Mouse (Mus musculus) urinary bladder, adult 2 months (tissue): ENCODE results near the gene Kcnh2. TPM values are rescaled to one million over a fixed set of nuclear protein-coding genes. Genes with fewer than 3 reads are reported as not detected.

Experiments
- DNase-seq: peaks from one replicate; pipeline ENCODE4 v3.0.0; 2022; ENCODE audit warnings: low spot score
- polyA plus RNA-seq: library from polyadenylated mRNA; depleted of rRNA; stranded (reverse); fragments of >200 nt; gene quantifications from 2 replicates; pipeline ENCODE4 v1.2.3, GENCODE M21; 2012

The Kcnh2 gene
- polyA plus RNA-seq, 1 experiment: 56.0 TPM

GRCm38 (mm10) chr5:24346313-24346712 is 5.1 kb downstream of the Kcnh2 start:
- DNase-seq: no peak

- no peak for DNase-seq
These were observed 6.8 kb downstream of the Kcnh2 start for GRCm38 (mm10) chr5:24344477-24345051.

DNA sequence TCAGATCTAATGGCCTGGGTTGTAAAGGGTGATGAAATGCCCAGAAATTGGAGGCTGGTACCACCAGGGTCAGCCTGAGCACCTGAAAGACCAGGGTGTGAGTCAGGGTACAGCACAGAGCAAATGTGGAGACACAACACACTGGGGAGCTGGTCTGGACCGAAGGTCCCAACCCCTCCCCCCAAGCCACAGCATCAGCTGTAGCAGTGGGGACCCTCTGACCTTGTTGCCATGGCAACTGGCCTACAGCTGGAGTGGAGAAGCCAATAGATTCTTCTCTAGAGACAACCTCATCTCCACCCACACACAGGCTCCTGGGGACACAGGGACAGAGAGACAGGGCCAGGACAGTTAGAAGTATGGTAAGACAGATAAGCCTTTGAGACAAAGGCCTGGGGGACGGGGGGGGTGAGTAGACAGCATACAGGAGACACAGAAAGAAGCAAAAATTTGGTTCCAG is 7.4 kb downstream of the Kcnh2 start:
- DNase-seq: no peak

DNA sequence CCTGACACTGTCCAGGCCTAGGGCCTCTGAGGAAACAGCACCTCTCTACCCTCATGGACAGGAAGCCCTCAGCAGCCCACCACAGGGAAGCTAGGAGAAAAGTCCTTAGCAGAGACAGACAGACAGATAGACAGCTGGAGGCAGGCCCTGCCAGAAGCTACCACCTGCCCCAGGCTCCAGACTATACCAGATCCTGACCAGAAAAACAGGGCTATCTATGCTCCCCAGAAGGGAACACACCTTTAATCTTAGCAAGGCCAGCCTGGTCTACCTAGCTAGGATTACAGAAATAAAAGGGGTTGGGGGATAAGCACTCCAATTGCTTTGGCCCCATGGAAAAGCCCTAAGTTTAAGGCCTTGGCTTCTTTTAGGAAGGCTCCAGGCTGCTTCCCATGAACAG is 8.0 kb downstream of the Kcnh2 start:
- no peak for DNase-seq

DNA sequence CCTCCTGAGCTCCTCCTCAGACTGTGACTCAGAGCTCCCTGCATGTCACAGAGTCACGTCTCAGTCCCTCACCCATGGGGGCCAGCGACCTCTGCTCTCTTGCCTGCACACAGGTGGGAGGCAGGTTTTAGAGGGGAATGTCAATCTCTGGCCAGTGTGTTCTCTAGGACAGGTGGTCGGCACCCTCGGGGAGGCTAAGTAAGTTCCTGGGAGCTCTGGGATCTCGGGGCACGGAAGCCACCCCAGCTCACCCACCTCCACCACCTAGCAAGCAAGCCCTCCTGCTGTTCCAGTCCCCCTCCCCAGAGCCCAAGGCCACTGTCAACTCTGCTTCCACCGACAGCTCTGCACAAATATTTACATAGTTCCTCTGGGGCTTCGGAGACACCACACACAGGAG is 8.4 kb downstream of the Kcnh2 start:
- DNase-seq: no peak

GRCm38 (mm10) chr5:24342205-24342963 is 9.0 kb downstream of the Kcnh2 start:
- no peak for DNase-seq

GRCm38 (mm10) chr5:24337821-24338220 is 13.6 kb downstream of the Kcnh2 start:
- no peak for DNase-seq

DNA sequence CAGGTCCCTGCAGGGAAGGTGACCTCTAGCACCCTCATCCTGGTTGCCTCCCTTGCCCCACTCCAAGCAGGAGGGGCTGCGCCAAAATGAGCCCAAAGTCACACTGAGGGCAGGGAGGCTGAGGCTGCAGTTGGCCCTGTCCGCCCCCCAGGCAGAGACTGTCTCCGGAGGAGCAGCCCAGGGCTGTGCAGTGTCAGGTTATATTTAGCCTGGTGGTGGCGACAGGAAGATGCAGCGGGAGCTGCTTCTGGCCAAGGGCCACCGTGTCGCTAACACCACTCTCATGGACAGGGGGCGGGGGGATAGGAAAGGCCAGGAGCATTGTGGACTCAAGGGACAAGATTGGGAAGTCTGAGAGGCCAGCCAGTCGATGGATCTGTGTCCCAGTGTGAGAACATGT is 14.0 kb downstream of the Kcnh2 start:
- DNase-seq: no peak

GRCm38 (mm10) chr5:24335888-24336511 is 15.4 kb downstream of the Kcnh2 start:
- no peak for DNase-seq

DNA sequence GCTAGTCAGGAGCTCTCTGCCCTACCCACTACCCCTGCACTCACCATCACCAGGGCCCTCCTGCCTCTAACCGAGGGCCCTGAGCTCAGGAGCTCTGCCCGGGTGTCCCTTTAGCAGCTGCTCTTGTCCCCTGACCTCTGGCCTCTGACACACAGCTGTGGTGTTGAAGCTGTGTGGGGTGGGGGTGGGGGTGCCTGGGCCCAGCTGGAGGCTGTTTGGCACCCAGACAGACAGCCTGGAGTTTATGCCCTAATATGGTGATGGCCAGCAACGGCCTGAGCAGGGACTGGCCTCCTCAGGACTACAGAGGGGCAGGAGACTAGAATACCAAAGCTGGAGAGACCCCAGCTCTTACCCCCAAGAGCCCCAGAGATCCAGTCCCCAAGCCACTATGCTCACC is 16.7 kb downstream of the Kcnh2 start:
- DNase-seq: no peak

- DNase-seq: no peak
These were observed 19.0 kb downstream of the Kcnh2 start for GRCm38 (mm10) chr5:24332401-24332800.

DNA sequence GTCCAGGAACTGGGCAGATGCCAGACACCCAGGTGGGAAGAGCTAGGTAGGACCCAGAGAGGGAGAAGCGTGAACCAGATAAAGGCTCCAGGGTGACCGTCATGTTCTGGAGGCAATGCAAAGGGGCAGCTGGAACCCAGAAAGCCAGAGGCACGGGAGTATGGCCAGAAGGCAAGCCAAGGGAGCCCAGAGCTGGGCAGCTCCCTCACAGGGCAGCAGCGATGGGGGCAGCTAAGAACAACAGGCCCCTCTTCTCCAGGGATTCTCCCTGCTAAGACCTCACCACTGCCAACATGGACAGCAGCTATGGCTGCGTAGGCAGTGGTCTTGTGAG is 21.5 kb downstream of the Kcnh2 start:
- peak; percentile 47 for DNase-seq

GRCm38 (mm10) chr5:24329212-24329964 is 22.0 kb downstream of the Kcnh2 start:
- peak; percentile 43 for DNase-seq

GRCm38 (mm10) chr5:24328813-24329211 is 22.6 kb downstream of the Kcnh2 start:
- no peak for DNase-seq

DNA sequence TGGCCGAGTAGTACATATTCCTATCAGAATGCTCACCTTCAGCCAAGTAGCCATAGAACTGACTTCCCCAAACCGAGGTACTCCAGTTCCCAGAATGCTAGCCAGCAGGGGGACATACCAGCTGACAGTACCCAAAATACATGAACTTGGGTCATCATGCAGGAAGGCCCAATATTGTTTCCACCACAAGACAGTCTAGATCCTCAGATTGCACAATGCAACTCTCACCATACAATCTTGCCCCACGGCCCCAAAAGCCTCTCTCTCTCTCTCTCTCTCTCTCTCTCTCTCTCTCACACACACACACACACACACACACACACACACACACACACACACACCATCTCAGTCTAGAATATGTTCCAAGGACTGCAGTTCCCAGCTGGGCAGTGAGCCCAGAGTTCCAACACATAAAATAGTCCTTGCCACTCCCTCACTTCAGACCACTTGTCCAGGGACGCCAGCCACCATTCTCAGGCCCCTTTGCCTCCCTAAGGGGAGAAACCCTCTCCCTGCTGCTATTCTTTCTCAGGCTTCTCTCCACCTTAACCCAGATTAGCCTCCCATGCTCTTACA is 24.5 kb downstream of the Kcnh2 start:
- DNase-seq: peak; percentile 21

DNA sequence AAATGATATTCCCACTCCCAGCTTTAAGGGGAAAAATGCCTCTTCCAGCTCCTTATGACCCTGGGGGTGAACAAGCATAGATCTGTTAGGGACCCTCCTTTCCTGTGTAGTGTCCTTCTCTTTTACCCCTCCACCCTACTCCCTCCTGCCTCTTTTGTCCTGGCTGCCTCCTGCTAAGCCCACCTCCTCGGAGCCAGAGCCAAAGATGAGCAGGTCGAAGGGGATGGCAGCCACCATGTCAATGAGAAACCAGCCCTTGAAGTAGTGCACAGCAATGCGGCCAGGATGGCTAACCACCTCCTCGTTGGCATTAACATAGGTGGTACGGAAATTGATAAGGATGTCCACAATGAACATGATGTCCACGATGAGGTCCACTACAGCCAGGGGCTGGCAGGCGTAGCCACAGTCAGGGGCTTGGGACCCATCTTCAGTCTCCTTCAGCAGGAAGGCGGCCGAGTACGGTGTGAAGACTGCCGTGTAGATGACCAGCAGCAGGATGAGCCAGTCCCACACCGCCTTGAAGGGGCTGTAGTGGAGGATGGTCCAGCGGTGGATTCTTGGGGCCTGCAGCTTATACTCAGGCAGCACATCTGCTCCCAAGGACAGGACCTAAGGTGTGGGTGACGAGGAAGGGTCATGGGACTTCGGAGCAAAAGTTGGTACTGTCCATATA is 25.1 kb downstream of the Kcnh2 start:
- peak; percentile 20 for DNase-seq

DNA sequence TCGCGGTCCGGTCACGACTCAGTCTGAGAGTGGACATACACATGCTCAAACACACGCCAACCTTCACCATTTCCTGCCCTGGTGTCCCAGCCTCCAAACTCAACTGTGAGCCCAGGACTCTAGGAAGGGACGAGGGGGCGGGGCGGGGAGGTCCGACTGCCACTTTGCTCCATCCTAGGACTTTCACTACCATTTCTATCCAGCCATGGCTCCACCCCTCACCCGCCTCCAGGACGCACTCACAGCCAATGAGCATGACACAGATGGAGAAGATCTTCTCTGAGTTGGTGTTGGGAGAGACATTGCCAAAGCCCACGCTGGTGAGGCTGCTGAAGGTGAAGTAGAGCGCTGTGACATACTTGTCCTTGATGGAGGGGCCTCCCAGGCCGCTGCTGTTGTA is 26.2 kb downstream of the Kcnh2 start:
- DNase-seq: no peak

GRCm38 (mm10) chr5:24321711-24322682 is 29.4 kb downstream of the Kcnh2 start:
- no peak for DNase-seq

DNA sequence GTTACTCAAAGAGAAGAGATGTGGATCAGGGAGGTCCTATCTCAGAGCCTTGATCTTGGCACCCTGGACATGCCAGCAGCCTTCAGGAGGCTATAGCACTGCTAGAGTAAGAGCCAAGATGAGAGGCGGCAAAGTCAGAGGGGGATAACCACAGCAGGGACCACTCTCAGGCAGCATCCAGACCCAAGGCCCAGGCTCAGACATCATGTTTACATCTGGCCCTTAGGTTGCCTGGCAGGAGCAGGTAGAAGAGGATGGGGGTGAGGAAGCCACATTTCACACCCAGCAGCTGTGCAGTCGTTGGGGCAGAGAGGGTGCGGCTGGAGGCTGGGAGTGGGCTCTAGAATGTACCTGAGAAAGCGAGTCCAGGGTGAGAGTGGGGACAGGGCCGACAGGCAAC is 30.5 kb downstream of the Kcnh2 start:
- DNase-seq: no peak

GRCm38 (mm10) chr5:24320467-24320813 is 31.0 kb downstream of the Kcnh2 start:
- DNase-seq: no peak
